Mouse (Mus musculus) midbrain, embryonic 14.5 days (tissue): Measurements from ENCODE around the gene Ttc38. TPM values are rescaled to one million over a fixed set of nuclear protein-coding genes. Genes with fewer than 3 reads are reported as not detected.

Experiments
- ATAC-seq: fragments of 200-750 bp; cut with Nextera tagmentation; 2 replicates; pipeline ENCODE4 v1.8.0; 2017; ENCODE audit warnings: moderate number of reproducible peaks, moderate library complexity; ENCODE audit not compliant: low FRiP score, low TSS enrichment
- DNase-seq: peaks from one replicate; pipeline ENCODE4 v3.0.0-alpha.2; 2015
- H3K27ac ChIP-seq: fragments of 300-500 bp; sonication (generic); replicated peaks from 2 replicates; pipeline ENCODE4 v1.5.1; 2014; ENCODE audit warnings: mild to moderate bottlenecking, low read depth, low read length, moderate library complexity
- H3K27me3 ChIP-seq: fragments of 300-500 bp; sonication (generic); 2 replicates; pipeline ENCODE4 v1.6.1; 2014; ENCODE audit warnings: low read length, control low read depth, mixed read lengths; ENCODE audit not compliant: control insufficient read depth, insufficient read depth
- H3K36me3 ChIP-seq: fragments of 300-500 bp; sonication (generic); 2 replicates; pipeline ENCODE4 v1.6.1; 2014; ENCODE audit warnings: low read length, control low read depth; ENCODE audit not compliant: control insufficient read depth, insufficient read depth
- H3K4me1 ChIP-seq: fragments of 300-500 bp; sonication (generic); 2 replicates; pipeline ENCODE4 v1.6.1; 2014; ENCODE audit warnings: mild to moderate bottlenecking, antibody characterized with exemption, low read length, control low read depth; ENCODE audit not compliant: control insufficient read depth, insufficient read depth
- H3K4me2 ChIP-seq: fragments of 300-500 bp; sonication (generic); 2 replicates; pipeline ENCODE4 v1.6.1; 2014; ENCODE audit warnings: mild to moderate bottlenecking, low read length, moderate library complexity
- H3K4me3 ChIP-seq: fragments of 300-500 bp; sonication (generic); replicated peaks from 2 replicates; pipeline ENCODE4 v1.5.1; 2014; ENCODE audit warnings: low read depth, low read length
- H3K9ac ChIP-seq: fragments of 300-500 bp; sonication (generic); replicated peaks from 2 replicates; pipeline ENCODE4 v1.6.1; 2014; ENCODE audit warnings: mild to moderate bottlenecking, low read length, moderate library complexity
- H3K9me3 ChIP-seq: fragments of 300-500 bp; sonication (generic); 2 replicates; pipeline ENCODE4 v1.6.1; 2016; ENCODE audit warnings: low read length, control low read depth, mixed read lengths; ENCODE audit not compliant: control insufficient read depth
- WGBS: fragments of 180-500 bp; shearing (Covaris S2); extraction: QIAGEN DNeasy Blood & Tissue Kit; methylation state at CpG from one replicate; pipeline ENCODE4 v1.1.7; 2014; 5-methylcytosine and 5-hydroxymethylcytosine counted together
- polyA plus RNA-seq: library from polyadenylated mRNA; unstranded; fragments of >200 nt; fragmentation: Nextera tagmentation; extraction: Ambion mirVana; gene quantifications from 2 replicates; pipeline ENCODE4 v1.2.1, GENCODE M21; 2014

The Ttc38 gene
- polyA plus RNA-seq, 1 experiment from 2014 or later = 2.8 TPM

- no peaks in the 10 kb centered on the region for H3K36me3 ChIP-seq
- no peaks in the 10 kb centered on the region for H3K9me3 ChIP-seq
- peak; percentile 65 for DNase-seq
- 5% methylated on average over 36 of the region's 36 CpGs for WGBS
- peak; percentile 84 for ATAC-seq
- peak overlapping the region; percentile 77 for H3K4me2 ChIP-seq
- H3K27me3 ChIP-seq = no peaks in the 10 kb centered on the region
- H3K9ac ChIP-seq = peak overlapping the region; percentile 78
- peak overlapping the region; percentile 75 for H3K4me3 ChIP-seq
- peak overlapping the region; percentile 88 for H3K27ac ChIP-seq
- H3K4me1 ChIP-seq = peaks cover 9% of the 10 kb centered on the region
These were observed 21.1 kb upstream of the Ttc38 start for GRCm38 (mm10) chr15:85810806-85811521.

DNA sequence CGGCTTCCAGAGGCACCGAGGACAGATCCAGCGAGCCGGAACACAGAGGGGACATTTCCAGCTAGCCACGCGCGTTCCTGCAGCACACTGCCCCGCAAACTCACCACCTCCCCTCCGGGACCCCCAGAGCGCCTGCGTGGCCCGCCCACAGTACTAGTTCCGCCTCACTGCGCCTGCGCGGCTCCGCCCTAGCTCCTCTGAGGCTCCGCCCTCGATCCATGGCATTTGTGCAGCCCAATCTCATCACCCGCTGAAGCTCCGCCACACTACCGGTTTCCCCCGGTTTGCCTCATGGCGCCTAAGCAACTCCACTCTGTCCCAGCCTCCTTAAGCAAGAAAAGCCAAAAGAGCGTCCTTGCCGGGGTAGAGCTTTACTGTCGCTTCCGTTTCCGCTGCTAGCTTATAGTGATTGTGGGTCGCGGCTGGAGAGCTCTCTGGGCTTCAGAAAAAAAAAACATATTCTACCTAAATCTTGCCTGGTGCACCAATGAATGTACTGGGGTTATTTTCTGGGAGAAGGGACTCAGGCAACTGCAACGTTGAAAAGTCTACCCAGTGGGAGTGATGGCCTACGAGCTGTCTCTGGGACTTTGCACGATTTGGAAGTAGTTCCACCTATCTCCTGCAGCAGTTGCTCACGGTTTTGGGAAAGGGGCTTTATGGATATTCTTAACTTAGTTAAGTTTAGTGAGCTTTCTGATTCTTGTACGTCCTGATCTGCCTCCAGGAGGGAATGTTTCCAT lies 20.4 kb upstream of the Ttc38 start, which contains the start of gene Cdpf1:
Cdpf1 (minus strand) TSS at position 163 of the 743 bp plus-strand sequence.
- 3% methylated on average over 36 of the region's 36 CpGs for WGBS
- ATAC-seq (peak; percentile 97), DNase-seq (peak; percentile 100)
- peak within 1 kb of the TSS; percentile 77 for H3K4me2 ChIP-seq
- H3K9ac ChIP-seq = peak within 1 kb of the TSS; percentile 78
- no peaks in the 10 kb centered on the region for H3K27me3 ChIP-seq
- peak within 1 kb of the TSS; percentile 88 for H3K27ac ChIP-seq
- peaks cover 9% of the 10 kb centered on the region for H3K4me1 ChIP-seq
- H3K4me3 ChIP-seq = peak within 1 kb of the TSS; percentile 75
- H3K36me3 ChIP-seq = no peaks in the 10 kb centered on the region
- no peaks in the 10 kb centered on the region for H3K9me3 ChIP-seq

GRCm38 (mm10) chr15:85813428-85813827 lies 18.7 kb upstream of the Ttc38 start:
- peaks cover 9% of the 10 kb centered on the region for H3K4me1 ChIP-seq
- H3K27me3 ChIP-seq = no peaks in the 10 kb centered on the region
- H3K9me3 ChIP-seq = no peaks in the 10 kb centered on the region; the same call in 1 of the 2 replicates
- no peak overlapping the region for H3K27ac ChIP-seq
- no peak overlapping the region for H3K9ac ChIP-seq
- DNase-seq (no peak), ATAC-seq (no peak)
- no peaks in the 10 kb centered on the region for H3K36me3 ChIP-seq
- no peak overlapping the region for H3K4me2 ChIP-seq
- no peak overlapping the region for H3K4me3 ChIP-seq
- 75% methylated on average over 10 of the region's 10 CpGs for WGBS

DNA sequence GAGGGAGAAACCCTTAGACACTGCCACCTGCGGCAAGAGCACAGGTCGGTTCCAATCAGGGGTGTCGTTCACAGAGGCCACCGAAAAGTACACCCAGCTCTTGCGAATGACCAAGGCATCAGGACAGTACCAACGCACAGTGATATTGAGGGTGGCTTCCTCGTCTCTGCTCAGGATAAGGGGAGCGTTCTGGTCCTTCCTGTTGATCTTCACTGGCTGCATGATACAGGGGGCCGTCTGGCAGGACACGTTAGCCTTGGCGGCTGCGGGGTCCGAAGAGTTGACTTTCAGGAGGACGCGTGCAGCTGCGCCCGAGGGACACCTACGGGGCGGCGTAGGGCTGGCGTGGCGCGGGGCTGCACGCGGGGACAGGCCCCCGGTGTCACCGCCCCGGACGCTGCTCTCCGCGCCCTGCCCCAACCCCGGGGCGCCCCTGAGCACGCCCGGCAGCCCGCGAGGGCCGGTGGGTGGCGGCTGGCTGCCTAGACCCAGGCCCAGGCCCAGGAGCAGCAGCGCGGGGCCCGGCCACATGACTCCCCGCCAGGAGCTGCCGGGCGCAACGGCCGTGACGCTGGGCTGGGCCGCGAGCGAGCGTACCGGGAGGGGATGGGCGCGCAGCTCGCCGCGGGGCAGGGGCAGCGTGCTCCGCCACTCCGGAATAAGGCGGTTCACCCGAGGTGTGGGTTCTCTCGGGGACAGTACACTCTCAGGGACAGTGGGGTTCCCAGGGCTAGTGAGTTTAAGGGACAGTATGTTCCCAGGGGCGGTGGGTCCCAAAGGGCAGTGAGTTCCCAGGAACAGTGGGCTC lies 10.7 kb upstream of the Ttc38 start, which contains the start of gene Pkdrej:
Pkdrej (minus strand) TSS at position 532 of the 808 bp plus-strand sequence.
- 2% methylated on average over 65 of the region's 65 CpGs for WGBS
- Histone ChIP-seq H3K9ac (peak within 1 kb of the TSS; percentile 61), H3K36me3 (no peaks in the 10 kb centered on the region), H3K4me1 (peaks cover 6% of the 10 kb centered on the region; the same call in 1 of the 2 replicates), H3K4me2 (peak within 1 kb of the TSS; percentile 81), H3K9me3 (no peaks in the 10 kb centered on the region; the same call in 1 of the 2 replicates), H3K27ac (no peak within 1 kb of the TSS), H3K27me3 (peaks cover 14% of the 10 kb centered on the region), H3K4me3 (peak within 1 kb of the TSS; percentile 43)
- peak; percentile 64 for DNase-seq
- ATAC-seq = peak; percentile 37; the same call in 1 of the 2 replicates

DNA sequence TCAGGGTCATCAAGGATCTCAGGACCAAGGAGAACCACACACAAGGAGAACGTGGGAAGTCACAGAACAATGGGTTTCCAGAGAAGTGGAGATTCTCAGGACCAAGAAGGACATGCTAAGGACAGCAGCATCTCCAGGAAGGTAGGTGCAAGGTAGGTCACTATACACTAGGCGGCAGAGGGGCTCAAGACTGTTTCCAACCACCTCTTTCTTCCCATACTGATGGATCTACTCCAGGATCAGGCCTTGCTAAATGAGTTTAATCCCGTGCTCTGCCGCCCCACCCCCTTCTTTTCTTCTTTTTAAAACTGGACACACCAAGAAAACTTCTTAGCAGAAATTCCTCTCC lies 10.1 kb upstream of the Ttc38 start:
- no peaks in the 10 kb centered on the region; the same call in 1 of the 2 replicates for H3K9me3 ChIP-seq
- no peaks in the 10 kb centered on the region for H3K36me3 ChIP-seq
- H3K4me3 ChIP-seq = peak overlapping the region; percentile 43
- DNase-seq (peak; percentile 27), ATAC-seq (no peak)
- peak overlapping the region; percentile 81 for H3K4me2 ChIP-seq
- peaks cover 14% of the 10 kb centered on the region for H3K27me3 ChIP-seq
- H3K4me1 ChIP-seq = peaks cover 6% of the 10 kb centered on the region; the same call in 1 of the 2 replicates
- H3K27ac ChIP-seq = no peak overlapping the region
- peak overlapping the region; percentile 61; the same call in 1 of the 2 replicates for H3K9ac ChIP-seq
- 16% methylated on average over 4 of the region's 4 CpGs for WGBS

DNA sequence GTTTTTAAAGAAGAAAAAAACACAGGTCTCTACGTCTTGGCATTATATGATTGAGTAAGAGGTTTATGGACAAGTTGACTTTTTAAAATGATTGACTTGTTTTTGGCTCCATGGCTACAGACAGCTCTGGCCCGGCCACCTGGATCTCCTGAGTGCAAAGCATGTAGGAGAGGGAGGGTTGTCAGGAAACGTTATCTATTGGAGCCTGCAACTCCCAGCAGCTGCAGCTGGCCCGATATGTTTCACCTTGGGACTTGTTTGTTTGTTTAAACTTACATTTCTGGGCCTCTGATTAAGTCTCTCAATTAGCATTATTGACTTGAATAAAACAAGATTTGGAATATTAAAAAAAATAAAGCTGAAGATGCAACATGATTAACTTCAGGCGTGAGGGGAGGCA lies 5.4 kb upstream of the Ttc38 start:
- H3K27me3 ChIP-seq = no peaks in the 10 kb centered on the region
- DNase-seq (no peak), ATAC-seq (no peak)
- H3K9me3 ChIP-seq = no peaks in the 10 kb centered on the region
- H3K4me3 ChIP-seq = no peak overlapping the region
- H3K36me3 ChIP-seq = no peaks in the 10 kb centered on the region
- no peak overlapping the region for H3K27ac ChIP-seq
- no peak overlapping the region for H3K4me2 ChIP-seq
- H3K9ac ChIP-seq = no peak overlapping the region
- WGBS = 74% methylated on average over 5 of the region's 5 CpGs
- peaks cover 1% of the 10 kb centered on the region; the same call in 1 of the 2 replicates for H3K4me1 ChIP-seq

DNA sequence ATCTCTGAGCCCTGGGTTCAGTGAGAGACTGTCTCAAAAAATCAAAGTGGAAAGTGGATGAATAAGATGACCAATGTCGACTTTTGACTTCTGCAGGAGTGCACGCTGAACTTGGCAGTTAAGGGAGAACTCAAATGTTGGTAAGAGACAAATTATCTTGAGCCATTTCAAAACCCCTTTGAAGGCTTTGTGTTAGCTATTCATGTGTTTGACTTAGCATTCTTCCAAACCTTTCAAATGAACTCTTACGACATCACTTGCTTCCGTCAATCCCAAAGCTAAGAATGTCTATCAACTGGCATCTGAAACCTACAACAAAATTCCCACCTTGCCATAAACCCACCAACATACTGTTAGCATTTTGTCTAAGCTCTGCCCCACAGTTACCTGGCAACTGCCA lies 4.0 kb upstream of the Ttc38 start:
- WGBS = 90% methylated on average over 4 of the region's 4 CpGs
- no peak overlapping the region for H3K9ac ChIP-seq
- H3K4me1 ChIP-seq = peaks cover 6% of the 10 kb centered on the region; the same call in 1 of the 2 replicates
- no peaks in the 10 kb centered on the region for H3K36me3 ChIP-seq
- H3K4me2 ChIP-seq = no peak overlapping the region
- no peak overlapping the region for H3K27ac ChIP-seq
- H3K27me3 ChIP-seq = no peaks in the 10 kb centered on the region
- no peak for ATAC-seq
- DNase-seq = no peak
- H3K9me3 ChIP-seq = no peaks in the 10 kb centered on the region
- no peak overlapping the region for H3K4me3 ChIP-seq

DNA sequence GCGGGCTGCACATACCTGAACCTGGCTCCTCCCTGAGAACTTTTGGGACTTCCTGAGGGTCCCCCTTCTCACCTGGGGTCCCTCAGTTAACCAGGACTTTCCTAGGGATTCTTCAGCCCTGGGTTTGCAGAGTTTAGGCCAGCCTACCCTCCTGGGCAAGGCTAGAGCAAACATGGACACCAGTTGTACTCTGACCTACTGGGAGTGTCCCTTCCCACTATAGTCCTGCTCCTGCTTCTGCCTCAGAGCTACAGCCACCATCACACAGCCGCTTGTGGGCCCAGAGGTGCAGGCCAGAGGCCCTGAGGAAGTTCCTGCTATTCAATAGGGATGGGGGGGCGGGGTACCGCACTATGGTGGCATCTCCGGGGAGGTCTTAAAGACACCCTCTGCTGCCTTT lies 2.6 kb upstream of the Ttc38 start:
- no peak for ATAC-seq
- H3K9ac ChIP-seq = no peak overlapping the region
- no peak overlapping the region for H3K4me2 ChIP-seq
- H3K36me3 ChIP-seq = no peaks in the 10 kb centered on the region
- H3K27me3 ChIP-seq = no peaks in the 10 kb centered on the region
- WGBS = 73% methylated on average over 5 of the region's 5 CpGs
- H3K27ac ChIP-seq = no peak overlapping the region
- no peak for DNase-seq
- H3K4me1 ChIP-seq = peaks cover 6% of the 10 kb centered on the region; the same call in 1 of the 2 replicates
- no peaks in the 10 kb centered on the region for H3K9me3 ChIP-seq
- no peak overlapping the region for H3K4me3 ChIP-seq
